Mouse (Mus musculus): Measurements from ENCODE around the gene Ube2t. TPM values are rescaled to one million over a fixed set of nuclear protein-coding genes. Genes with fewer than 3 reads are reported as not detected.

The Ube2t gene
- polyA plus RNA-seq, 1 experiment = 6.4 TPM

GRCm38 (mm10) chr1:134992046-134992645, 29.8 kb downstream of the Ube2t start:
- H3K27me3 ChIP-seq (replicated peaks) = peaks cover 84% of the 10 kb centered on the region
- H3K4me3 ChIP-seq (replicated peaks) = no peak overlapping the region
- no peaks in the 10 kb centered on the region for H3K36me3 ChIP-seq (replicated peaks; ENCODE audit: low read length)
- TF ChIP-seq GATA1 (IDR thresholded peaks at IDR 0.05; ENCODE audit: borderline replicate concordance, low read length) (no peak), FLI1 (IDR thresholded peaks at IDR 0.05; ENCODE audit: low read length) (no peak)
- H3K4me1 ChIP-seq = peaks cover 26% of the 10 kb centered on the region
- no peaks in the 10 kb centered on the region for H3K9me3 ChIP-seq

GRCm38 (mm10) chr1:134994739-134995138, 32.4 kb downstream of the Ube2t start:
- no peak overlapping the region for H3K4me3 ChIP-seq (replicated peaks)
- no peak for TF ChIP-seq FLI1 (IDR thresholded peaks at IDR 0.05; ENCODE audit: low read length)
- TF ChIP-seq GATA1 (IDR thresholded peaks at IDR 0.05; ENCODE audit: borderline replicate concordance, low read length) = no peak
- peaks cover 90% of the 10 kb centered on the region for H3K27me3 ChIP-seq (replicated peaks)
- H3K9me3 ChIP-seq = no peaks in the 10 kb centered on the region
- peaks cover 16% of the 10 kb centered on the region for H3K4me1 ChIP-seq
- H3K36me3 ChIP-seq (replicated peaks; ENCODE audit: low read length) = no peaks in the 10 kb centered on the region

- no peaks in the 10 kb centered on the region for H3K36me3 ChIP-seq (replicated peaks; ENCODE audit: low read length)
- no peak overlapping the region for H3K4me3 ChIP-seq (replicated peaks)
- peaks cover 16% of the 10 kb centered on the region for H3K4me1 ChIP-seq
- TF ChIP-seq FLI1 (IDR thresholded peaks at IDR 0.05; ENCODE audit: low read length) = no peak
- TF ChIP-seq GATA1 (IDR thresholded peaks at IDR 0.05; ENCODE audit: borderline replicate concordance, low read length) = no peak
- H3K27me3 ChIP-seq (replicated peaks) = peaks cover 89% of the 10 kb centered on the region
- H3K9me3 ChIP-seq = no peaks in the 10 kb centered on the region
These were observed 33.1 kb downstream of the Ube2t start for GRCm38 (mm10) chr1:134995437-134995836.

- TF ChIP-seq GATA1 (IDR thresholded peaks at IDR 0.05; ENCODE audit: borderline replicate concordance, low read length) (no peak), FLI1 (IDR thresholded peaks at IDR 0.05; ENCODE audit: low read length) (no peak)
- H3K9me3 ChIP-seq = no peaks in the 10 kb centered on the region
- H3K4me3 ChIP-seq (replicated peaks) = no peak overlapping the region
- no peaks in the 10 kb centered on the region for H3K36me3 ChIP-seq (replicated peaks; ENCODE audit: low read length)
- peaks cover 12% of the 10 kb centered on the region for H3K4me1 ChIP-seq
- H3K27me3 ChIP-seq (replicated peaks) = peaks cover 88% of the 10 kb centered on the region
These were observed 33.6 kb downstream of the Ube2t start for GRCm38 (mm10) chr1:134995954-134996353.

GRCm38 (mm10) chr1:134996471-134996870, 34.1 kb downstream of the Ube2t start:
- Histone ChIP-seq H3K36me3 (replicated peaks; ENCODE audit: low read length) (no peaks in the 10 kb centered on the region), H3K4me3 (replicated peaks) (no peak overlapping the region), H3K4me1 (peaks cover 10% of the 10 kb centered on the region; the same call in 1 of the 2 replicates), H3K9me3 (no peaks in the 10 kb centered on the region), H3K27me3 (replicated peaks) (peaks cover 86% of the 10 kb centered on the region)
- no peak for TF ChIP-seq GATA1 (IDR thresholded peaks at IDR 0.05; ENCODE audit: borderline replicate concordance, low read length)
- TF ChIP-seq FLI1 (IDR thresholded peaks at IDR 0.05; ENCODE audit: low read length) = no peak

- Histone ChIP-seq H3K9me3 (no peaks in the 10 kb centered on the region), H3K27me3 (replicated peaks) (peaks cover 83% of the 10 kb centered on the region), H3K36me3 (replicated peaks; ENCODE audit: low read length) (no peaks in the 10 kb centered on the region), H3K4me1 (peaks cover 10% of the 10 kb centered on the region; the same call in 1 of the 2 replicates), H3K4me3 (replicated peaks) (no peak overlapping the region)
- TF ChIP-seq GATA1 (IDR thresholded peaks at IDR 0.05; ENCODE audit: borderline replicate concordance, low read length) (no peak), FLI1 (IDR thresholded peaks at IDR 0.05; ENCODE audit: low read length) (no peak)
These were observed 35.2 kb downstream of the Ube2t start for GRCm38 (mm10) chr1:134997568-134997967.

- H3K9me3 ChIP-seq = no peaks in the 10 kb centered on the region
- peaks cover 84% of the 10 kb centered on the region for H3K27me3 ChIP-seq (replicated peaks)
- H3K36me3 ChIP-seq (replicated peaks; ENCODE audit: low read length) = no peaks in the 10 kb centered on the region
- H3K4me3 ChIP-seq (replicated peaks) = no peak overlapping the region
- TF ChIP-seq GATA1 (IDR thresholded peaks at IDR 0.05; ENCODE audit: borderline replicate concordance, low read length) (no peak), FLI1 (IDR thresholded peaks at IDR 0.05; ENCODE audit: low read length) (no peak)
- H3K4me1 ChIP-seq = peaks cover 10% of the 10 kb centered on the region; the same call in 1 of the 2 replicates
These were observed 35.9 kb downstream of the Ube2t start for GRCm38 (mm10) chr1:134998231-134998630.

- no peaks in the 10 kb centered on the region for H3K9me3 ChIP-seq
- peaks cover 81% of the 10 kb centered on the region for H3K27me3 ChIP-seq (replicated peaks)
- peaks cover 4% of the 10 kb centered on the region; the same call in 1 of the 2 replicates for H3K4me1 ChIP-seq
- TF ChIP-seq FLI1 (IDR thresholded peaks at IDR 0.05; ENCODE audit: low read length) (no peak), GATA1 (IDR thresholded peaks at IDR 0.05; ENCODE audit: borderline replicate concordance, low read length) (no peak)
- no peaks in the 10 kb centered on the region for H3K36me3 ChIP-seq (replicated peaks; ENCODE audit: low read length)
- no peak overlapping the region for H3K4me3 ChIP-seq (replicated peaks)
These were observed 38.2 kb downstream of the Ube2t start for GRCm38 (mm10) chr1:135000527-135000926.

GRCm38 (mm10) chr1:135003346-135003745, 41.0 kb downstream of the Ube2t start:
- H3K27me3 ChIP-seq (replicated peaks) = peaks cover 62% of the 10 kb centered on the region
- TF ChIP-seq GATA1 (IDR thresholded peaks at IDR 0.05; ENCODE audit: borderline replicate concordance, low read length) (no peak), FLI1 (IDR thresholded peaks at IDR 0.05; ENCODE audit: low read length) (no peak)
- no peaks in the 10 kb centered on the region for H3K9me3 ChIP-seq
- H3K4me3 ChIP-seq (replicated peaks) = no peak overlapping the region
- no peaks in the 10 kb centered on the region for H3K4me1 ChIP-seq
- no peaks in the 10 kb centered on the region for H3K36me3 ChIP-seq (replicated peaks; ENCODE audit: low read length)

- no peaks in the 10 kb centered on the region for H3K4me1 ChIP-seq
- H3K36me3 ChIP-seq (replicated peaks; ENCODE audit: low read length) = no peaks in the 10 kb centered on the region
- no peaks in the 10 kb centered on the region for H3K9me3 ChIP-seq
- peaks cover 59% of the 10 kb centered on the region for H3K27me3 ChIP-seq (replicated peaks)
- H3K4me3 ChIP-seq (replicated peaks) = no peak overlapping the region
- TF ChIP-seq GATA1 (IDR thresholded peaks at IDR 0.05; ENCODE audit: borderline replicate concordance, low read length) (no peak), FLI1 (IDR thresholded peaks at IDR 0.05; ENCODE audit: low read length) (no peak)
These were observed 43.3 kb downstream of the Ube2t start for GRCm38 (mm10) chr1:135005696-135006095.
